In genomic region chr4:133757269-133757835, GRCm38 (mm10) we compare ENCODE assay signal across 7 mouse cellular contexts. TPM values are rescaled to one million over a fixed set of nuclear protein-coding genes. Genes with fewer than 3 reads are reported as not detected.
DNase-seq lines count a peak whose midpoint lies in the region; ATAC-seq and TF ChIP-seq lines count a peak whose summit lies in the region.

No protein-coding gene starts in this region.

- H3K4me1 ChIP-seq in embryonic facial prominence, embryonic 10.5 days = peaks cover 39% of the 10 kb centered on the region
- 0 out of 2 replicates have a peak, but pooled peaks cover 5% of the 10 kb centered on the region for H3K4me1 ChIP-seq in intestine, postnatal 0 days (replicated peaks; ENCODE audit: control insufficient read depth, insufficient read depth, low read length)
- H3K4me1 ChIP-seq in midbrain, embryonic 12.5 days = peaks cover 17% of the 10 kb centered on the region
- peaks cover 15% of the 10 kb centered on the region for H3K4me1 ChIP-seq in small intestine, adult 2 months (ENCODE audit: control insufficient read depth, insufficient read depth, insufficient read length, low read length)

- H3K27ac ChIP-seq in embryonic facial prominence, embryonic 10.5 days (replicated peaks) = peak overlapping the region; percentile 100
- H3K27ac ChIP-seq in intestine, postnatal 0 days (ENCODE audit: low read depth, low read length) = peak overlapping the region; percentile 99
- H3K27ac ChIP-seq in midbrain, embryonic 12.5 days (replicated peaks) = peak overlapping the region; percentile 100
- H3K27ac ChIP-seq in small intestine, adult 2 months (ENCODE audit: insufficient read depth, low read depth, low read length) = peak overlapping the region; percentile 100

- TF ChIP-seq POLR2A in small intestine, adult 2 months (IDR thresholded peaks at IDR 0.05; ENCODE audit: low read depth, low read length) = peak; percentile 90

- intact Hi-C loops in left cerebral cortex, postnatal 4 days (cut with DNase I) = loop anchor here (5.0 kb wide), 1 partner anchor 70 kb away; no protein-coding TSS in a partner anchor

- TF ChIP-seq CTCF in intestine, postnatal 0 days (IDR thresholded peaks at IDR 0.05; ENCODE audit: low read depth) = peak; percentile 37; the same call in 1 of the 2 replicates
- TF ChIP-seq CTCF in small intestine, adult 2 months (IDR thresholded peaks at IDR 0.05; ENCODE audit: extremely low read depth, insufficient read length, insufficient replicate concordance, low read depth, low read length) = peak; percentile 20; the same call in 1 of the 2 replicates

- WGBS in embryonic facial prominence, embryonic 10.5 days = under 1% methylated on average over 38 of the region's 38 CpGs
- WGBS in intestine, postnatal 0 days = under 1% methylated on average over 38 of the region's 38 CpGs
- whole genome bisulfite sequencing in midbrain, embryonic 12.5 days = under 1% methylated on average over 38 of the region's 38 CpGs
- WGBS in small intestine, adult 2 months = under 1% methylated on average over 38 of the region's 38 CpGs

- H3K9me3 ChIP-seq in embryonic facial prominence, embryonic 10.5 days = no peaks in the 10 kb centered on the region
- H3K9me3 ChIP-seq in intestine, postnatal 0 days (ENCODE audit: control insufficient read depth) = no peaks in the 10 kb centered on the region
- H3K9me3 ChIP-seq in midbrain, embryonic 12.5 days = no peaks in the 10 kb centered on the region

- 0 out of 2 replicates have a peak, but pooled peaks cover 6% of the 10 kb centered on the region for H3K36me3 ChIP-seq in embryonic facial prominence, embryonic 10.5 days (replicated peaks)
- no peaks in the 10 kb centered on the region for H3K36me3 ChIP-seq in intestine, postnatal 0 days (ENCODE audit: control insufficient read depth, insufficient read depth)
- no peaks in the 10 kb centered on the region for H3K36me3 ChIP-seq in midbrain, embryonic 12.5 days
- no peaks in the 10 kb centered on the region for H3K36me3 ChIP-seq in small intestine, adult 2 months (ENCODE audit: control insufficient read depth, insufficient read depth, low read length)

- DNase-seq in adrenal gland, postnatal 14 days = peak; percentile 91
- DNase-seq in embryonic facial prominence, embryonic 10.5 days (ENCODE audit: low spot score) = peak; percentile 89
- DNase-seq in gonadal fat pad, adult 2 months (ENCODE audit: low read depth) = peak; percentile 94
- DNase-seq in left cerebral cortex, postnatal 4 days = peak; percentile 84

- H3K27me3 ChIP-seq in embryonic facial prominence, embryonic 10.5 days (replicated peaks; ENCODE audit: low read depth, poor library complexity, severe bottlenecking) = no peaks in the 10 kb centered on the region
- no peaks in the 10 kb centered on the region for H3K27me3 ChIP-seq in intestine, postnatal 0 days (replicated peaks; ENCODE audit: control insufficient read depth, insufficient read depth, low read length)
- no peaks in the 10 kb centered on the region for H3K27me3 ChIP-seq in midbrain, embryonic 12.5 days
- no peaks in the 10 kb centered on the region; the same call in 1 of the 2 replicates for H3K27me3 ChIP-seq in small intestine, adult 2 months (ENCODE audit: control insufficient read depth, insufficient read depth, low read length)

- peak overlapping the region; percentile 84 for H3K4me2 ChIP-seq in intestine, postnatal 0 days (replicated peaks; ENCODE audit: low read depth)
- H3K4me2 ChIP-seq in midbrain, embryonic 12.5 days (replicated peaks) = peak overlapping the region; percentile 96

- H3K9ac ChIP-seq in intestine, postnatal 0 days (ENCODE audit: low read depth, low read length) = peak overlapping the region; percentile 86
- H3K9ac ChIP-seq in midbrain, embryonic 12.5 days (replicated peaks) = peak overlapping the region; percentile 100

- peak overlapping the region; percentile 92 for H3K4me3 ChIP-seq in embryonic facial prominence, embryonic 10.5 days
- H3K4me3 ChIP-seq in intestine, postnatal 0 days (ENCODE audit: low read depth, low read length) = peak overlapping the region; percentile 61
- H3K4me3 ChIP-seq in midbrain, embryonic 12.5 days = peak overlapping the region; percentile 100
- H3K4me3 ChIP-seq in small intestine, adult 2 months (ENCODE audit: low read depth, low read length) = peak overlapping the region; percentile 79

- ATAC-seq in intestine, postnatal 0 days = peak; percentile 32
- ATAC-seq in midbrain, embryonic 12.5 days (ENCODE audit: low FRiP score, low read depth) = peak; percentile 4; the same call in 1 of the 2 replicates

RNA-seq across cellular contexts. Expression of gene Arid1a, which starts 0.8 kb away (rescaled TPM):
- total RNA-seq in adrenal gland, postnatal 14 days (2021) = 58.6 and 69.0 TPM in 2 replicates
- polyA plus RNA-seq in embryonic facial prominence, embryonic 10.5 days (2016; fragmentation: Nextera tagmentation; extraction: Ambion mirVana) = 38.9 and 40.0 TPM in 2 replicates
- 29.7 and 49.4 TPM in 2 replicates for polyA plus RNA-seq in gonadal fat pad, adult 2 months (2012; rRNA removed)
- 10.4 and 12.1 TPM in 2 replicates for polyA plus RNA-seq in intestine, postnatal 0 days (2015; fragmentation: Nextera tagmentation; extraction: Ambion mirVana)
- 100 to 1,000 TPM; 114 to 121 TPM for total RNA-seq in left cerebral cortex, postnatal 4 days (2021)
- polyA plus RNA-seq in midbrain, embryonic 12.5 days (2016; fragmentation: Nextera tagmentation; extraction: Ambion mirVana) = 47.7 and 48.5 TPM in 2 replicates
- polyA plus RNA-seq in small intestine, adult 2 months (2012; rRNA removed) = 42.1 and 74.9 TPM in 2 replicates

Comparison
In these comparisons a context has a peak if more than half of its experiments do, and no peak if none do; other contexts are left out.
1. Peak in every context shown above with its lines: DNase-seq, ATAC-seq, H3K4me3 ChIP-seq and H3K27ac ChIP-seq.